Mouse (Mus musculus) ES-CJ7 (cell line): Measurements from ENCODE around the gene Dhx33.
A peak's percentile ranks its signal among the peaks of the same experiment; 100 is the strongest.

Experiments used
- DNase-seq: peaks from one replicate; pipeline ENCODE4 v3.0.0; 2011; ENCODE audit warnings: low read depth, low spot score

Gene Dhx33

GRCm38 (mm10) chr11:70982030-70982429, 22.2 kb downstream of the Dhx33 start:
- no peak for DNase-seq

DNA sequence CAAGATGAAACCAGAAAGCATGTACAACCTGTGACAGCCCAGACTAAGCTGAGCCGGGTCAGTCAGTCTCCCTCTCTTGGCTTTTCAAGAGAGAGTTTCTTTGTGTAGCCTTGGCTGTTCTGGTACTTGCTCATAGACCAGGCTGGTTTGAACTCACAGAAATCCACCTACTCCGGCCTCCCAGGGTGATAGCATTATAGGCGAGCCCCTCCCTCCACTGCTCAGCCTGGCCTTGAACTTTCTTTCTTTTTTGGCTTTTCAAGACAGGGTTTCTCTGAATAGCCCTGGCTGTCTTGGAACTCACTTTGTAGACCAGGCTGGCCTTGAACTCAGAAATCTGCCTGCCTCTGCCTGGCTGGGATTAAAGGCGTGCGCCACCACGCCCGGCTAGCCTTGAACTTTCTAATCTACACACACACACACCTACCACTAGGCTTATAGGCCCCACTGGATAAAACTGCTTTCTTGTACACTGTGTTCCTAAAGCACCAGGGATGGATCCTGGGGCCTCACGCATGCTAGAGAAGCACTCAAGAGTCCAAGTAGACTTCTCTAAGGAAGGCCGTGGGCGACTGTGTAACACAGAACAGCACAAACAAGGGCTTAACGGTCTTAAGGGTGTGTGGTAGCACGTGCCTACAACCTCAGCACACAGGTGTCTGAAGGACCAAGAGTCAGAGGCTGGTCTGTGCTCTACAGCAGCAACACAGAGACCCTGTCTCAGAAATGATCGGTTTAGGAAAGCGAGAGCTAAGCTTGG, 23.3 kb downstream of the Dhx33 start:
- peak; percentile 80 for DNase-seq

GRCm38 (mm10) chr11:70980232-70980631, 24.0 kb downstream of the Dhx33 start:
- DNase-seq: no peak

DNA sequence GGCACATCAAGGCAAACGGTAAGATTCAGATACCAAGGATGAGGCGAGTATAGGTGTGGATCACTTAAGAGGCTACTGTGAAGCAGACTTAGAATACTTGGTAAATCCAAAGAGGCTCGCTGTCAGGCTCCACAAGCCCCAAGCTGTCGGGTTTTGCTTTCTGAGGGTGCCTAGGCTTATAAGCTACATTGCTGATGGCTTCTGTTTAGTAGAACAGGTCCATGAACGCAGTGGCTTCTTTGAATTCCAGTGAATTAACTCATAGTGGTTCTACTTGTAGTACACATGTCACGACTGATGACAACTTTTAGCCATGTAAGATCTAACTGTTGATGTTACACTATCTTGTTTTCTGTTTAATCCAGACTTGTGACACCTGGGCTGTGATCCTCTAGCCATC, 26.9 kb downstream of the Dhx33 start:
- DNase-seq: no peak

GRCm38 (mm10) chr11:70975193-70975592, 29.0 kb downstream of the Dhx33 start:
- no peak for DNase-seq

- DNase-seq: peak; percentile 65
Measured at GRCm38 (mm10) chr11:70973947-70974346, 30.3 kb downstream of the Dhx33 start.

- no peak for DNase-seq
Measured at GRCm38 (mm10) chr11:70972586-70972985, 31.7 kb downstream of the Dhx33 start.

GRCm38 (mm10) chr11:70970560-70971540, 33.4 kb downstream of the Dhx33 start:
- DNase-seq: peak; percentile 61

DNA sequence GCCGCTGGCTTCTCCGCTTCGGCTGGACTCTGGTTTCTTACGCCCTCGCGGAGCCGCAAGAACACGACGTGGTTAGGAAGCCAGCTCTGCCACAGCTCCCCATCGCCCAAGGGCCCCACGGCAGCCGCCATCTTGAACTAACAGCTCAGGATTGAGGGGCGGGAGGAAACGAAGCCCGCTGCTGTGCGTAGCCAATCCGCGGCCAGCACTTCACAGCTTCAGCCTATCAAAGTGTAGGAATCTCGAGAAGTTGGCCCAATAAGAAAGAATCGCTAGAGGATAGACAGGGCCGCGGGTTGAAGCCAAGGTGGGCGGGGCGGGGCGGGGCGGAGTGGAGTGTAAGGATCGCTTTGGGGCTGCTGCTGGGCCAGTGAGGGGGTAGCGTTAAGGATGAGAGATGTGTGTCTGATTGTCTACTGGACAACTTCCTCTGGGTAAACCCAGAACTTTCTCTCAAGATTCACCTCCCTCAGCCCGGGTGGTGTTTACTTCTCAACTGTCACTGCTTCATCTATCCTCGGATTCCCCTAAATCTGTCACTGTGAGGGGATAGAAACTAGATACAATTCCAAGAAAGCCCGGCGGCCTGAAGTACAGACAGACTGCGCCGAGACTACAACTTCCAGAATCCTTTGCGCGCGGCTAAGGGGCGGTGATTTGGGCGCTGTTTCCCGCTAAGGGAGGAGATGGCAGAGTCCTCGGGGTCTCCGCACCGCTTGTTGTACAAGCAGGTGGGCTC, 34.2 kb downstream of the Dhx33 start, which contains the start of the genes Nup88 and Rpain:
TSS of gene Nup88 (minus strand) at position 153 of the 739 bp plus-strand sequence.
TSS of gene Rpain (plus strand) at position 393 of the 739 bp plus-strand sequence.
- DNase-seq: peak; percentile 98

- DNase-seq: peak; percentile 41
Measured at GRCm38 (mm10) chr11:70969271-70969794, 34.9 kb downstream of the Dhx33 start.

GRCm38 (mm10) chr11:70964222-70964907, 39.9 kb downstream of the Dhx33 start:
- peak; percentile 55 for DNase-seq

DNA sequence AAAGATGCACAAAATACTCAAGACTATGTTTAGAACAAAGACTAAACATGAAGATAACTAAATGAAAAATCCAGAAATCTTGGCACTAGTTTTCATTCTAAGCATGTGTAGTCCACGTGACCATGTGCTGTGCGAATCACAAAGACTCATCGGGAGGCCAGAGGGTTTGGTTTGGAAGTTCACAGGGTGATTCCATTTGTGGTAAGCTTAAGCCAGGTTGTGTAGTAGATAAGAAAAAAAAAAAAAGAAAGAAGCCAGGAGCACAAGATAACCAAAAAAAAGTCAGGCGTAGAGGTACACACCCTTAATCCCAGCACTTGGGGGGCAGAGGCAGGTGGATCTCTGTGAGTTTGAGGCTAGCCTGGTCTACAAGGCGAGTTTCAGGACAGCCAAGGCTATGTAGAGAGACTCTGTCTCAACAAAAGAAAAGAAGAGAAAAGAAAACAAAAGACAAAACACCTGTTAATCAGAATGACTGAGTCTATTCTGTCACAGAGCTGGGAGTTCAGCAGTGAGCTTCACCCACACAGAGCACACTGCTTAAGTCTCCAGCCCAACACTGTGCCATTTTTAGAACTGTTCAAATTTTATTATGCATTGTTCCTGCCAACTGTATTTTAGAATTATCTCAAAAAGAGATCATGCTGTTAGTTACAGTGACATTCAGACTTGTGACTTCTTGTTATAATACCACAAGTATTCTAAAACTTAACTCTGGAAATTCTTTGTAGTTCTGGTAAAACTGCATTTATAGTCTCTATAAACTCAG, 43.3 kb downstream of the Dhx33 start:
- no peak for DNase-seq

DNA sequence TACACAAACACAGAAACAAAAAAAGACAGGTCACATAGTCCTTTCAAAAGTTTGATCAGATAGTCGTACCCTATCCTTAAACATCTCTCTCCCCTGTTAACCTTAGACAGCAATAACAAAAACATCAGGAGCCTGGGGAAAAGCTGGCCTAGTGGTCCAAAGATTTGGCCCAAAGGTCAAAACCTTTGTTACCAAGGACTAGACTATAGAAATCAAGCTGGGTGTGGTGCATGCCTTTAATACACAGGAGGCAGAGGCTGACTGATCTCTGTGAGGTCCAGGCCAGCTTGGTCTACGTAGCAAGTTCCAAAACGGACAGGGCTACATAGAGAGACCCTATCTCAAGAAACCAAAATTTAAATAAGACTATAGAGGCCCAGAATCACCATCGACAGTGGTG, 49.5 kb downstream of the Dhx33 start:
- DNase-seq: no peak

DNA sequence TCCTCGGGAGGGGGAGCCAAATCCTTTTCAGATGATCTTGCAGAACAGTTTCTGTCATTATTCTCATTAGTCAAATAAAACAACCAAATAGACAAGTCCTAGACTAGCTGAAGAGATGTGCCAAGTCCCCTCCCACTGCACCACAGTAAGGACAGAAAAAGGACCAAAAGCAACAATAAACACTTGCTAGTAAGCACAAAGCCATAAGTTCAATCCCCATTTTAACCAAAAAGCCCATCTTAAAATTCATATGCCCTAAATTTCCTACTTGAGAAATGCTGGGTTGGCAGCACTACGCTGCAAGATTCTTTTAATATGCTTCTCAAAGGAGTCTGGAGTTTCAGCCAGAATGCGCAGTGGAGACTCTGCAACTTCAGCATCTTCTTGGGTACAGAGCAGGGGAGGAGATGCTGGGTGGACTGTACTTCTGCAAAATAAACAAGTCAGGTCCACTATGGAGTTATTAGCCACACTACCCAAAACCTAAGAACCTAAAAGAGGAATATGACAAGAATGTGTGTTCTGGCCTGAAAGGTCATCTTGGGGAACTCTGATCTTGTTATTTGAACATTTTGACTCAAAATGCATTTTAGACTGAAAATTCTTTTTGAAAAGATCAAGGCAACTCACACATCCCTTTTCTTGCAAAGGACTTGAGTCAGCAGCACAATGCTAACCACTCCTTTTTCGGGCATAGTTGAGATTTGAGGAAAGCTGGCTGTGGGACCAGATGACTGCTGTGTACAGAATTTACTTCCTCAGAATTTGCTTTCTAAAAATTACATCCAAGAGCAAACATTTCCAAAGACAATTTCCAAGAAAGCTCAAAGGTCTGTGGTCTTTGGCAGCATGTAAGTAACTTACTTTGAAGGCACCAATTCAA, 59.1 kb downstream of the Dhx33 start:
- DNase-seq: no peak

GRCm38 (mm10) chr11:70943651-70944050, 60.6 kb downstream of the Dhx33 start:
- DNase-seq: no peak

GRCm38 (mm10) chr11:70942596-70942995, 61.6 kb downstream of the Dhx33 start:
- peak; percentile 16 for DNase-seq

GRCm38 (mm10) chr11:70935316-70935715, 68.9 kb downstream of the Dhx33 start:
- peak; percentile 60 for DNase-seq
